Mouse (Mus musculus) forebrain, postnatal 0 days (tissue): Measurements from ENCODE around the gene Adprh. TPM values are rescaled to one million over a fixed set of nuclear protein-coding genes. Genes with fewer than 3 reads are reported as not detected.

ENCODE experiments used
- ATAC-seq: fragments of 200-750 bp; cut with Nextera tagmentation; 2 replicates; pipeline ENCODE4 v1.8.0; 2017; ENCODE audit warnings: mild to moderate bottlenecking, moderate library complexity
- DNase-seq: peaks from one replicate; pipeline ENCODE4 v3.0.0-alpha.2; 2015
- H3K27ac ChIP-seq: fragments of 300-500 bp; sonication (generic); 2 replicates; pipeline ENCODE4 v1.5.1; 2014; ENCODE audit warnings: low read depth, mild to moderate bottlenecking, antibody characterized with exemption, low read length, moderate library complexity, mixed read lengths
- H3K27me3 ChIP-seq: fragments of 300-500 bp; sonication (generic); 2 replicates; pipeline ENCODE4 v1.6.1; 2014; ENCODE audit warnings: mild to moderate bottlenecking, low read length, mixed read lengths; ENCODE audit not compliant: insufficient read depth
- H3K36me3 ChIP-seq: fragments of 300-500 bp; sonication (generic); 2 replicates; pipeline ENCODE4 v1.6.1; 2014; ENCODE audit warnings: mild to moderate bottlenecking, moderate library complexity; ENCODE audit not compliant: insufficient read depth
- H3K4me1 ChIP-seq: fragments of 300-500 bp; sonication (generic); 2 replicates; pipeline ENCODE4 v1.6.1; 2014; ENCODE audit warnings: antibody characterized with exemption; ENCODE audit not compliant: insufficient read depth
- H3K4me2 ChIP-seq: fragments of 300-500 bp; sonication (generic); 2 replicates; pipeline ENCODE4 v1.6.1; 2014; ENCODE audit warnings: low read depth, mild to moderate bottlenecking, moderate library complexity
- H3K4me3 ChIP-seq: fragments of 300-500 bp; sonication (generic); 2 replicates; pipeline ENCODE4 v1.5.1; 2014; ENCODE audit warnings: low read depth, low read length, mixed read lengths
- H3K9ac ChIP-seq: fragments of 300-500 bp; sonication (generic); 2 replicates; pipeline ENCODE4 v1.6.1; 2014; ENCODE audit warnings: mild to moderate bottlenecking
- H3K9me3 ChIP-seq: fragments of 300-500 bp; sonication (generic); 2 replicates; pipeline ENCODE4 v1.6.1; 2016; ENCODE audit warnings: low read length
- CTCF ChIP-seq: sonication (generic); IDR thresholded peaks from 2 replicates; pipeline ENCODE4 v1.5.1; 2016; ENCODE audit warnings: antibody characterized with exemption, control low read depth, low read depth
- WGBS: fragments of 180-500 bp; shearing (Covaris S2); extraction: QIAGEN DNeasy Blood & Tissue Kit; methylation state at CpG from one replicate; pipeline ENCODE4 v1.1.7; 2014; 5-methylcytosine and 5-hydroxymethylcytosine counted together
- polyA plus RNA-seq: library from polyadenylated mRNA; unstranded; fragments of >200 nt; fragmentation: Nextera tagmentation; extraction: Ambion mirVana; gene quantifications from 2 replicates; pipeline ENCODE4 v1.2.1, GENCODE M21; 2015
- total RNA-seq: library from RNA; depleted of rRNA; stranded (reverse); fragments of >200 nt; gene quantifications from 2 replicates; pipeline ENCODE4 v1.2.3, GENCODE M21; 2014

Gene Adprh
- total and polyA plus RNA-seq, 2 experiments from 2014 or later, result 40.8 to 134 TPM

GRCm38 (mm10) chr16:38441611-38442010 is 10.9 kb downstream of the Adprh start:
- Histone ChIP-seq H3K27me3 (no peaks in the 10 kb centered on the region), H3K9ac (no peak overlapping the region), H3K4me2 (no peak overlapping the region), H3K4me1 (no peaks in the 10 kb centered on the region), H3K36me3 (peaks cover 32% of the 10 kb centered on the region), H3K27ac (no peak overlapping the region), H3K9me3 (no peaks in the 10 kb centered on the region), H3K4me3 (no peak overlapping the region)
- no peak for ATAC-seq
- no peak for DNase-seq
- WGBS, result 89% methylated on average over 5 of the region's 5 CpGs
- TF ChIP-seq CTCF, result no peak

- Histone ChIP-seq H3K4me2 (no peak overlapping the region), H3K36me3 (peaks cover 21% of the 10 kb centered on the region), H3K9ac (no peak overlapping the region), H3K27me3 (no peaks in the 10 kb centered on the region), H3K27ac (no peak overlapping the region), H3K9me3 (no peaks in the 10 kb centered on the region), H3K4me1 (no peaks in the 10 kb centered on the region), H3K4me3 (no peak overlapping the region)
- WGBS, result 83% methylated on average over 6 of the region's 6 CpGs
- DNase-seq (no peak), ATAC-seq (no peak)
- no peak for TF ChIP-seq CTCF
Measured at GRCm38 (mm10) chr16:38440403-38440802, 12.1 kb downstream of the Adprh start.

- no peaks in the 10 kb centered on the region for H3K27me3 ChIP-seq
- no peak overlapping the region for H3K9ac ChIP-seq
- H3K9me3 ChIP-seq, result no peaks in the 10 kb centered on the region
- H3K36me3 ChIP-seq, result peaks cover 9% of the 10 kb centered on the region
- no peaks in the 10 kb centered on the region for H3K4me1 ChIP-seq
- no peak overlapping the region for H3K4me3 ChIP-seq
- H3K4me2 ChIP-seq, result no peak overlapping the region
- ATAC-seq, result no peak
- whole genome bisulfite sequencing, result 94% methylated on average over 1 of the region's 1 CpGs
- DNase-seq, result no peak
- no peak overlapping the region for H3K27ac ChIP-seq
- no peak for TF ChIP-seq CTCF
Measured at GRCm38 (mm10) chr16:38439190-38439589, 13.3 kb downstream of the Adprh start.

GRCm38 (mm10) chr16:38434295-38434795 is 18.2 kb downstream of the Adprh start:
- Histone ChIP-seq H3K27ac (no peak overlapping the region), H3K4me2 (no peak overlapping the region), H3K9me3 (no peaks in the 10 kb centered on the region), H3K4me3 (no peak overlapping the region), H3K36me3 (no peaks in the 10 kb centered on the region), H3K9ac (no peak overlapping the region), H3K4me1 (no peaks in the 10 kb centered on the region), H3K27me3 (no peaks in the 10 kb centered on the region)
- ATAC-seq (no peak), DNase-seq (no peak)
- no peak for TF ChIP-seq CTCF
- WGBS, result 74% methylated on average over 4 of the region's 4 CpGs

- Histone ChIP-seq H3K27me3 (no peaks in the 10 kb centered on the region), H3K9ac (no peak overlapping the region), H3K4me3 (no peak overlapping the region), H3K27ac (no peak overlapping the region), H3K4me2 (no peak overlapping the region), H3K9me3 (no peaks in the 10 kb centered on the region), H3K4me1 (no peaks in the 10 kb centered on the region), H3K36me3 (no peaks in the 10 kb centered on the region)
- DNase-seq, result no peak
- ATAC-seq, result no peak
- no peak for TF ChIP-seq CTCF
- WGBS, result 88% methylated on average over 8 of the region's 8 CpGs
Measured at GRCm38 (mm10) chr16:38433514-38433913, 19.0 kb downstream of the Adprh start.

GRCm38 (mm10) chr16:38432498-38433425 is 19.7 kb downstream of the Adprh start, which contains the start of gene Pla1a:
Gene Pla1a (minus strand): TSS chr16:38433145.
- Histone ChIP-seq H3K27ac (no peak within 1 kb of the TSS), H3K9ac (no peak within 1 kb of the TSS), H3K9me3 (no peaks in the 10 kb centered on the region), H3K27me3 (no peaks in the 10 kb centered on the region), H3K4me1 (no peaks in the 10 kb centered on the region), H3K36me3 (no peaks in the 10 kb centered on the region), H3K4me3 (no peak within 1 kb of the TSS), H3K4me2 (no peak within 1 kb of the TSS)
- 89% methylated on average over 11 of the region's 11 CpGs for WGBS
- no peak for ATAC-seq
- DNase-seq, result no peak
- no peak for TF ChIP-seq CTCF
